Mouse (Mus musculus) embryonic facial prominence, embryonic 14.5 days (tissue): Measurements from ENCODE around the gene Gpc5. TPM values are rescaled to one million over a fixed set of nuclear protein-coding genes. Genes with fewer than 3 reads are reported as not detected.

Experiments used
- ATAC-seq: fragments of 200-750 bp; cut with Nextera tagmentation; 2 replicates; pipeline ENCODE4 v1.8.0; 2017; ENCODE audit warnings: low read depth, moderate number of reproducible peaks, moderate TSS enrichment
- DNase-seq: peaks from one replicate; pipeline ENCODE4 v3.0.0-alpha.2; 2015; ENCODE audit warnings: low spot score
- H3K27ac ChIP-seq: fragments of 300-500 bp; sonication (generic); replicated peaks from 2 replicates; pipeline ENCODE4 v1.5.1; 2014; ENCODE audit warnings: low read depth, mild to moderate bottlenecking, low read length, moderate library complexity
- H3K27me3 ChIP-seq: fragments of 300-500 bp; sonication (generic); replicated peaks from 2 replicates; pipeline ENCODE4 v1.6.1; 2014; ENCODE audit warnings: low read length; ENCODE audit not compliant: control insufficient read depth, insufficient read depth
- H3K36me3 ChIP-seq: fragments of 300-500 bp; sonication (generic); 2 replicates; pipeline ENCODE4 v1.6.1; 2014; ENCODE audit warnings: low read length, mixed read lengths; ENCODE audit not compliant: control insufficient read depth, insufficient read depth
- H3K4me1 ChIP-seq: fragments of 300-500 bp; sonication (generic); 2 replicates; pipeline ENCODE4 v1.6.1; 2014; ENCODE audit warnings: antibody characterized with exemption, low read length; ENCODE audit not compliant: control insufficient read depth, insufficient read depth
- H3K4me2 ChIP-seq: fragments of 300-500 bp; sonication (generic); 2 replicates; pipeline ENCODE4 v1.6.1; 2014; ENCODE audit warnings: low read depth, mild to moderate bottlenecking, low read length, moderate library complexity, mixed read lengths
- H3K4me3 ChIP-seq: fragments of 300-500 bp; sonication (generic); 2 replicates; pipeline ENCODE4 v1.5.1; 2014; ENCODE audit warnings: low read depth, mild to moderate bottlenecking, low read length
- H3K9ac ChIP-seq: fragments of 300-500 bp; sonication (generic); 2 replicates; pipeline ENCODE4 v1.6.1; 2014; ENCODE audit warnings: low read depth, mild to moderate bottlenecking, low read length, moderate library complexity, mixed read lengths
- H3K9me3 ChIP-seq: fragments of 300-500 bp; sonication (generic); 2 replicates; pipeline ENCODE4 v1.6.1; 2016; ENCODE audit warnings: low read length; ENCODE audit not compliant: control insufficient read depth
- WGBS: fragments of 180-500 bp; shearing (Covaris S2); extraction: QIAGEN DNeasy Blood & Tissue Kit; methylation state at CpG from one replicate; pipeline ENCODE4 v1.1.7; 2014; 5-methylcytosine and 5-hydroxymethylcytosine counted together
- polyA plus RNA-seq: library from polyadenylated mRNA; unstranded; fragments of >200 nt; fragmentation: Nextera tagmentation; extraction: Ambion mirVana; gene quantifications from 2 replicates; pipeline ENCODE4 v1.2.1, GENCODE M21; 2014

Gpc5 gene
- polyA plus RNA-seq, 1 experiment from 2014 or later: 0.31 TPM

DNA sequence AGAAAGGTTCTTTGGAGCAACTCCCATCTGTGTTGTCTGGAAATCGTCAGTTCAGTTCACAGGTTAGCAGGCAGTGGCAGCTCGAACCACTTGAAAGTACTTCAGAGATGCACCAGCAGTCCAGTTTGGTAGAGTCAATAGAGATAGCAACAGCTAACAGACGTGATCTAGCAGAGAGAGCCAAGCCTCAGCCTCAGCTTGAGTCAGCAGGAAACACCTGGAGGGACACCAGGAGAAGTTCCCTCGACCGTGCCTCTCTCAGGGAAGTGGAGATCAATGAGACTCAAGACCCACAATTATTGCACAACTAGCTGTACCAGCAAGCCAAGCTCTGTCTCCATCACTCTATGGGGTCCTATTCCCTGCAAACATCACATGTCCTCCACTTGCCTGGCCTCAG, 159.8 kb downstream of the Gpc5 start:
- H3K4me3 ChIP-seq: no peak overlapping the region
- no peaks in the 10 kb centered on the region for H3K36me3 ChIP-seq
- DNase-seq (no peak), ATAC-seq (no peak)
- WGBS: 52% methylated on average over 5 of the region's 5 CpGs
- no peaks in the 10 kb centered on the region for H3K27me3 ChIP-seq
- H3K9me3 ChIP-seq: no peaks in the 10 kb centered on the region
- H3K4me1 ChIP-seq: no peaks in the 10 kb centered on the region
- H3K4me2 ChIP-seq: no peak overlapping the region
- no peak overlapping the region for H3K9ac ChIP-seq
- no peak overlapping the region for H3K27ac ChIP-seq

DNA sequence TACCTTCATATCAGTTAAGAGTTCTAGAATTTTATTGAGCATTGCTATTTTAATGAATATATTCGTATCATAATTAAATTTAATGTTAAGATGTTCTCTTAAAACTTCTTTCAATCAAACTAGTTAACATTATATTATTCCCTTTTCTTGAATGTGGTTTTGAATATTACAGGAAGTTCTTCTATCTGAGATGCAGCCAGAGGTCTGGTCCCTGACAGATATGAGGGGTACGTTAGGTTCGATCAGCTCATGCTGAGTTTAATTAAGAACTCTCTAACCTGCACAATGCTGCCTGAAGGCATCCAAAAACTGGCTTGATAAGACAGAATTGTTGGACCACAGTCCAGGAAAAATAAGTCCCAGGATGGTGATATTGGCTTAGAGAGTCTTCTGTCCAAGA, 161.1 kb downstream of the Gpc5 start:
- Histone ChIP-seq H3K9ac (no peak overlapping the region), H3K9me3 (no peaks in the 10 kb centered on the region), H3K36me3 (no peaks in the 10 kb centered on the region), H3K27ac (no peak overlapping the region), H3K4me3 (no peak overlapping the region), H3K4me1 (no peaks in the 10 kb centered on the region), H3K27me3 (no peaks in the 10 kb centered on the region), H3K4me2 (no peak overlapping the region)
- DNase-seq: no peak
- ATAC-seq: no peak
- 85% methylated on average over 3 of the region's 3 CpGs for WGBS

GRCm38 (mm10) chr14:115253685-115254084, 161.7 kb downstream of the Gpc5 start:
- Histone ChIP-seq H3K4me3 (no peak overlapping the region), H3K4me1 (no peaks in the 10 kb centered on the region), H3K9me3 (no peaks in the 10 kb centered on the region), H3K36me3 (no peaks in the 10 kb centered on the region), H3K9ac (no peak overlapping the region), H3K4me2 (no peak overlapping the region), H3K27me3 (no peaks in the 10 kb centered on the region), H3K27ac (no peak overlapping the region)
- no peak for ATAC-seq
- DNase-seq: no peak
- 85% methylated on average over 2 of the region's 2 CpGs for WGBS

DNA sequence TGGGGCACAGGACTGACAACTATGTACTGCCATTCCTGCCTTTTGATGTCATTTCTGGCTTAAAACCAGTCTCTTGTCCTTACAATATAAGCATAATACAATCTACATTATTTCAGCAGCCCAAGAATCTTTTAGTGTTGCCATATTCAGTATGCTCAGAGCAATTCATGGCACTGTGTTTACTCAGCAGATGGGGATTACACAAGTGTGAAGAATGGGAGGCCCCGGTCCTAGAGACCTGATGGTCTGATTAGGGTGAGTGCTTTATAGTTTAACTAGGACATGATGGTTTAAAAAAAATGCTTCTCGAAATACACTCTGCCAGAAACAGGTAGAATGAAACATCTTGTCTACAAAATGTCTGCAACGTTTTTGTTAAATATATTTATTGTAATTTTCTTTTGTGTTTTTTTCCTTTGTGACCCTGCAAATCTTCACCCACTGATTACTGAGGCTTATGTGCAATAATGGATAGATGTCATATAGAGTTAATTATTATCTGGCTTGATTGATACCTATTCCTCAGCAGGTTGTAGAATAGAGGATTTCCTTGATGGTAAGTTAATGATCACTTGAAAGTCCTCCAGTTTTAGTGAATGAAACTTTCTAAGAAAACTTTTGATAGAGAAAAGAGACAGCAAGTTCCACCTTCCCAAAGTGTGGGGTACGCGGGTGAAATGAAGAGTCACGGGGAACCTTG, 177.8 kb downstream of the Gpc5 start:
- Histone ChIP-seq H3K4me2 (no peak overlapping the region), H3K9me3 (no peaks in the 10 kb centered on the region), H3K36me3 (no peaks in the 10 kb centered on the region), H3K4me3 (no peak overlapping the region), H3K27me3 (no peaks in the 10 kb centered on the region), H3K9ac (no peak overlapping the region), H3K4me1 (no peaks in the 10 kb centered on the region), H3K27ac (no peak overlapping the region)
- 84% methylated on average over 6 of the region's 6 CpGs for WGBS
- DNase-seq (no peak), ATAC-seq (no peak)

- Histone ChIP-seq H3K27ac (no peak overlapping the region), H3K4me2 (no peak overlapping the region), H3K9ac (no peak overlapping the region), H3K4me1 (no peaks in the 10 kb centered on the region), H3K27me3 (no peaks in the 10 kb centered on the region), H3K36me3 (no peaks in the 10 kb centered on the region), H3K9me3 (no peaks in the 10 kb centered on the region), H3K4me3 (no peak overlapping the region)
- DNase-seq (no peak), ATAC-seq (no peak)
- 77% methylated on average over 6 of the region's 6 CpGs for WGBS
These were observed 178.4 kb downstream of the Gpc5 start for GRCm38 (mm10) chr14:115270445-115270844.

DNA sequence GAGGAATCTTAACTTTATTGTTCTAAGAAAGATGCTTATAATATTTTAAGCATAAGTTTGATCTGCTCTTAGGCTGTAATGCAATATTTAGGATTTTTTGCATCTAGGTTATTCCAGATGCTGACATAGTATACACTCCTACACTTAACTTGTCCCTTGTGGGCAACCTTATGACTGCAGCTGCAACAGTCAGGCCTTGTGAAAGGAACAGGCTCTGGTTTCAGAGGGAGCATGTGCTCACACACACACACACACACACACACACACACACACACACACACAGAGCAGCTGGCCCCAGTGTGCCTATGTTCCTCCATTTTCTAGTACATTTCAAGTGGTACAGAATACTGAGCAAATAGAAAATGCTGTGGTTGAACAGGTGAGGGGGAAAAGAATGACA, 190.8 kb downstream of the Gpc5 start:
- no peak overlapping the region for H3K4me3 ChIP-seq

GRCm38 (mm10) chr14:115324247-115324646, 232.2 kb downstream of the Gpc5 start:
- Histone ChIP-seq H3K9ac (no peak overlapping the region), H3K4me1 (no peaks in the 10 kb centered on the region), H3K27ac (no peak overlapping the region), H3K4me3 (no peak overlapping the region), H3K9me3 (no peaks in the 10 kb centered on the region), H3K27me3 (no peaks in the 10 kb centered on the region), H3K4me2 (no peak overlapping the region), H3K36me3 (no peaks in the 10 kb centered on the region)
- 90% methylated on average over 2 of the region's 2 CpGs for WGBS
- DNase-seq: no peak
- ATAC-seq: no peak

More for the DNA sequence above, 190.8 kb downstream of the Gpc5 start:
- Histone ChIP-seq H3K4me1 (no peaks in the 10 kb centered on the region), H3K27ac (no peak overlapping the region), H3K36me3 (no peaks in the 10 kb centered on the region), H3K4me2 (no peak overlapping the region), H3K9ac (no peak overlapping the region), H3K9me3 (no peaks in the 10 kb centered on the region), H3K27me3 (no peaks in the 10 kb centered on the region)
- ATAC-seq (no peak), DNase-seq (no peak)

GRCm38 (mm10) chr14:115326426-115326825, 234.4 kb downstream of the Gpc5 start:
- ATAC-seq: no peak

DNA sequence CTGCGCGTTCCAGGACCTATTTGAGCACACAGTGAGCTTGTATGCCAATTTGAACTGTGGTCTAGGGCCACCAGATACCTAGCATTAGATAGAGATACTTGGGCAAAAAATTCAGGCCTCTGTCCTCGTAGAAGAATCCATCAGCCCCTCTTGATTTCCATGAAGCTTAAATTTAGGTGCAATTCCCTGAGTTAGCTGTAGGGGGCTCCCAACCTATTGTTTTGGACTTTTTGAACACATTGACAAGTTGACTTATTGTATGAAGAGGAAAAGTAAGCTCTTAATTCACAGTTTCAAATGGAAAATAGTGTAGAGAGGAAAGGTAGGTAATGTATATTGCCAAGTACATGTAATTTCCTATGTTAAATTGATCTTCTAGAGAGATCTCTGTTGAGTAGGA, 247.1 kb downstream of the Gpc5 start:
- Histone ChIP-seq H3K4me1 (no peaks in the 10 kb centered on the region), H3K4me3 (no peak overlapping the region), H3K4me2 (no peak overlapping the region), H3K36me3 (no peaks in the 10 kb centered on the region), H3K27me3 (no peaks in the 10 kb centered on the region), H3K9me3 (no peaks in the 10 kb centered on the region), H3K27ac (no peak overlapping the region), H3K9ac (no peak overlapping the region)
- no peak for DNase-seq
- ATAC-seq: no peak
- WGBS: 78% methylated on average over 3 of the region's 3 CpGs

More at GRCm38 (mm10) chr14:115326426-115326825, 234.4 kb downstream of the Gpc5 start:
- H3K9ac ChIP-seq: no peak overlapping the region
- no peaks in the 10 kb centered on the region for H3K27me3 ChIP-seq
- no peak overlapping the region for H3K4me2 ChIP-seq
- no peaks in the 10 kb centered on the region for H3K4me1 ChIP-seq
- H3K9me3 ChIP-seq: no peaks in the 10 kb centered on the region
- no peak for DNase-seq
- H3K4me3 ChIP-seq: no peak overlapping the region
- H3K36me3 ChIP-seq: no peaks in the 10 kb centered on the region
- no peak overlapping the region for H3K27ac ChIP-seq
- 65% methylated on average over 5 of the region's 5 CpGs for WGBS
